13 mouse cellular contexts compared by ENCODE assay signal in the genomic region with DNA sequence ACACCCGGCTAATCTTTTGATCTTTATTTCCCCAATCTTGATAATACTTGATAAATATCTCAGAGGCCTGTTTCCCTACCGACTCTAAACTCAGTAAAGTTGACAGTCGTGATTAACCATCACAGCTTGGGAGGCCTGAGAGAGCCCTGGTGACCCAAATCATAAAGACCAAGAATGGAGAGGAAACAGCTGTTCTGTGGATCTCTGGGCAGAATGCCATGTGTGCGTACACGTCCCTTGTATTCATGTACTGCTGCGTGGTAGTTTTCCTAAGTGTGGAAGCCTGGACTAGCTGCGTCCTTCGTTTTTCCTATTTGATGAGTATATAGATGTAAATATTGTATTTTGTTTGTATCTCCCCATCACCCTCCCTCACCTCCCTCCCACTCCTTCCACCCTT. TPM values are rescaled to one million over a fixed set of nuclear protein-coding genes. Genes with fewer than 3 reads are reported as not detected.
DNase-seq lines count a peak whose midpoint lies in the region; ATAC-seq and TF ChIP-seq lines count a peak whose summit lies in the region.
"Had no signal": no experiment of that assay in that cellular context is flagged by ENCODE, and none has a peak within 500 bp of the region (broad histone marks: within the 10 kb centered on the region; RNA-seq: fewer than 3 reads in every experiment).

No protein-coding gene starts in this region.

- 72% methylated on average over 8 of the region's 8 CpGs for WGBS in hindbrain, postnatal 0 days
- 72% methylated on average over 8 of the region's 8 CpGs for WGBS in hindbrain, embryonic 16.5 days
- 43% methylated on average over 8 of the region's 8 CpGs for WGBS in stomach, embryonic 14.5 days
- 42% methylated on average over 8 of the region's 8 CpGs for WGBS in stomach, postnatal 0 days
- 79% methylated on average over 8 of the region's 8 CpGs for WGBS in liver, embryonic 12.5 days (ENCODE audit: insufficient replicate concordance)

- DNase-seq in adrenal gland, postnatal 14 days, result peak; percentile 14
- no peak for DNase-seq in adrenal gland, postnatal 36 days
- DNase-seq in hindbrain, postnatal 0 days (ENCODE audit: low spot score), result peak; percentile 40
- no peak for DNase-seq in stomach, postnatal 0 days (ENCODE audit: low spot score)
- DNase-seq in layer of hippocampus, adult 9-11 months, result no peak
- DNase-seq: midbrain, embryonic 14.5 days; thymus, postnatal 4 days had no signal

- TF ChIP-seq EP300 in stomach, postnatal 0 days (optimal IDR thresholded peaks at IDR 0.05), result no peak

- H3K9me3 ChIP-seq in hindbrain, postnatal 0 days (ENCODE audit: low read length), result no peaks in the 10 kb centered on the region
- H3K9me3 ChIP-seq in hindbrain, embryonic 16.5 days (ENCODE audit: control insufficient read depth, low read length), result no peaks in the 10 kb centered on the region
- no peaks in the 10 kb centered on the region for H3K9me3 ChIP-seq in stomach, embryonic 14.5 days (ENCODE audit: control insufficient read depth, low read depth, low read length)
- H3K9me3 ChIP-seq in stomach, postnatal 0 days (ENCODE audit: control insufficient read depth, low read length), result no peaks in the 10 kb centered on the region
- H3K9me3 ChIP-seq in liver, embryonic 12.5 days (replicated peaks), result no peaks in the 10 kb centered on the region
- H3K9me3 ChIP-seq: forebrain, embryonic 15.5 days; G1E had no signal

- no peak for ATAC-seq in hindbrain, postnatal 0 days
- ATAC-seq in hindbrain, embryonic 16.5 days, result no peak
- peak; percentile 43; the same call in 1 of the 2 replicates for ATAC-seq in stomach, embryonic 14.5 days (ENCODE audit: insufficient number of reproducible peaks, insufficient read depth, low FRiP score, low read depth)
- ATAC-seq in stomach, postnatal 0 days (ENCODE audit: low FRiP score, low TSS enrichment), result no peak
- ATAC-seq in liver, embryonic 12.5 days, result no peak
- ATAC-seq: activated CD4-positive, CD25-positive, alpha-beta regulatory T cell, adult 4 months; forebrain, embryonic 15.5 days had no signal

- H3K4me1 ChIP-seq in hindbrain, postnatal 0 days (ENCODE audit: insufficient read depth, low read length), result no peaks in the 10 kb centered on the region; the same call in 1 of the 2 replicates
- H3K4me1 ChIP-seq in hindbrain, embryonic 16.5 days (ENCODE audit: control insufficient read depth, insufficient read depth, low read depth, low read length), result no peaks in the 10 kb centered on the region; the same call in 1 of the 2 replicates
- 0 out of 2 replicates have a peak, but pooled peaks cover 8% of the 10 kb centered on the region for H3K4me1 ChIP-seq in stomach, embryonic 14.5 days (ENCODE audit: control insufficient read depth, insufficient read depth, low read length)
- no peaks in the 10 kb centered on the region for H3K4me1 ChIP-seq in stomach, postnatal 0 days (replicated peaks; ENCODE audit: control insufficient read depth, insufficient read depth)
- H3K4me1 ChIP-seq in liver, embryonic 12.5 days, result peaks cover 22% of the 10 kb centered on the region

- no peak for TF ChIP-seq CTCF in hindbrain, postnatal 0 days (IDR thresholded peaks at IDR 0.05; ENCODE audit: low read depth)
- no peak for TF ChIP-seq CTCF in stomach, postnatal 0 days (IDR thresholded peaks at IDR 0.05; ENCODE audit: low read depth)

- H3K27me3 ChIP-seq in hindbrain, postnatal 0 days (ENCODE audit: insufficient read depth, low read length), result no peaks in the 10 kb centered on the region
- no peaks in the 10 kb centered on the region for H3K27me3 ChIP-seq in hindbrain, embryonic 16.5 days (replicated peaks; ENCODE audit: control insufficient read depth, insufficient read depth, low read length)
- no peaks in the 10 kb centered on the region for H3K27me3 ChIP-seq in stomach, embryonic 14.5 days (ENCODE audit: control insufficient read depth, insufficient read depth, low read length)
- H3K27me3 ChIP-seq in stomach, postnatal 0 days (ENCODE audit: control insufficient read depth, insufficient read depth, low read length), result no peaks in the 10 kb centered on the region
- no peaks in the 10 kb centered on the region for H3K27me3 ChIP-seq in liver, embryonic 12.5 days (replicated peaks)
- H3K27me3 ChIP-seq: forebrain, embryonic 15.5 days had no signal

- H3K4me3 ChIP-seq in hindbrain, postnatal 0 days (ENCODE audit: low read length), result no peak overlapping the region
- H3K4me3 ChIP-seq in hindbrain, embryonic 16.5 days (ENCODE audit: low read length), result no peak overlapping the region
- no peak overlapping the region for H3K4me3 ChIP-seq in stomach, embryonic 14.5 days (ENCODE audit: low read depth, low read length)
- no peak overlapping the region for H3K4me3 ChIP-seq in stomach, postnatal 0 days (ENCODE audit: low read depth, low read length)
- no peak overlapping the region for H3K4me3 ChIP-seq in liver, embryonic 12.5 days
- H3K4me3 ChIP-seq: forebrain, embryonic 15.5 days had no signal

- H3K4me2 ChIP-seq in hindbrain, postnatal 0 days (ENCODE audit: low read depth, low read length), result no peak overlapping the region
- no peak overlapping the region for H3K4me2 ChIP-seq in hindbrain, embryonic 16.5 days (ENCODE audit: low read length)
- no peak overlapping the region for H3K4me2 ChIP-seq in stomach, embryonic 14.5 days (replicated peaks; ENCODE audit: low read depth, low read length)
- H3K4me2 ChIP-seq in stomach, postnatal 0 days (replicated peaks; ENCODE audit: low read depth), result no peak overlapping the region
- no peak overlapping the region for H3K4me2 ChIP-seq in liver, embryonic 12.5 days
- H3K4me2 ChIP-seq: forebrain, embryonic 15.5 days had no signal

- peaks cover 26% of the 10 kb centered on the region; the same call in 1 of the 2 replicates for H3K36me3 ChIP-seq in hindbrain, postnatal 0 days (ENCODE audit: insufficient read depth, low read length)
- H3K36me3 ChIP-seq in hindbrain, embryonic 16.5 days (ENCODE audit: control insufficient read depth, insufficient read depth, low read length), result peaks cover 16% of the 10 kb centered on the region
- peaks cover 7% of the 10 kb centered on the region; the same call in 1 of the 2 replicates for H3K36me3 ChIP-seq in stomach, embryonic 14.5 days (ENCODE audit: control insufficient read depth, insufficient read depth, low read length)
- H3K36me3 ChIP-seq in stomach, postnatal 0 days (ENCODE audit: control insufficient read depth, insufficient read depth, low read length), result no peaks in the 10 kb centered on the region
- peaks cover 17% of the 10 kb centered on the region for H3K36me3 ChIP-seq in liver, embryonic 12.5 days

- no peak overlapping the region for H3K9ac ChIP-seq in hindbrain, postnatal 0 days (replicated peaks; ENCODE audit: low read length)
- no peak overlapping the region for H3K9ac ChIP-seq in hindbrain, embryonic 16.5 days (ENCODE audit: low read depth, low read length)
- H3K9ac ChIP-seq in stomach, embryonic 14.5 days (replicated peaks; ENCODE audit: low read depth, low read length), result no peak overlapping the region
- H3K9ac ChIP-seq in stomach, postnatal 0 days (ENCODE audit: low read length), result no peak overlapping the region
- no peak overlapping the region for H3K9ac ChIP-seq in liver, embryonic 12.5 days
- H3K9ac ChIP-seq: forebrain, embryonic 15.5 days had no signal

- H3K27ac ChIP-seq in hindbrain, postnatal 0 days, result no peak overlapping the region
- no peak overlapping the region for H3K27ac ChIP-seq in hindbrain, embryonic 16.5 days (ENCODE audit: low read depth, low read length)
- no peak overlapping the region for H3K27ac ChIP-seq in stomach, embryonic 14.5 days (ENCODE audit: low read length)
- H3K27ac ChIP-seq in stomach, postnatal 0 days (replicated peaks), result no peak overlapping the region
- no peak overlapping the region for H3K27ac ChIP-seq in liver, embryonic 12.5 days

RNA-seq across cellular contexts. Expression of gene Iqck, which starts 47.7 kb away (rescaled TPM):
- total RNA-seq in adrenal gland, postnatal 14 days (2021), result 12.3 and 14.9 TPM in 2 replicates
- total RNA-seq in adrenal gland, postnatal 36 days (2021), result 10 to 100 TPM; 18.4 to 20.5 TPM
- total RNA-seq in hindbrain, postnatal 0 days (2014; rRNA removed), result 4.6 and 4.8 TPM in 2 replicates
- 4.4 and 4.9 TPM in 2 replicates for polyA plus RNA-seq in hindbrain, postnatal 0 days (2015; fragmentation: Nextera tagmentation; extraction: Ambion mirVana)
- 3.8 and 4.5 TPM in 2 replicates for polyA plus RNA-seq in hindbrain, embryonic 16.5 days (2015; fragmentation: Nextera tagmentation; extraction: Ambion mirVana)
- polyA plus RNA-seq in stomach, embryonic 14.5 days (2014; fragmentation: Nextera tagmentation; extraction: Ambion mirVana), result 2.0 and 3.3 TPM in 2 replicates
- 1.1 and 1.5 TPM in 2 replicates for polyA plus RNA-seq in stomach, postnatal 0 days (2015; fragmentation: Nextera tagmentation; extraction: Ambion mirVana)
- polyA plus RNA-seq in liver, embryonic 12.5 days (2016; fragmentation: Nextera tagmentation; extraction: Ambion mirVana), result 0.37 and 0.68 TPM in 2 replicates

RNA-seq across cellular contexts. Expression of gene Knop1, which starts 48.2 kb away (rescaled TPM):
- total RNA-seq in adrenal gland, postnatal 14 days (2021), result 52.2 and 54.9 TPM in 2 replicates
- total RNA-seq in adrenal gland, postnatal 36 days (2021), result 10 to 100 TPM; 48.6 to 68.5 TPM
- total RNA-seq in hindbrain, postnatal 0 days (2014; rRNA removed), result 30.8 and 31.9 TPM in 2 replicates
- 75.6 and 78.9 TPM in 2 replicates for polyA plus RNA-seq in hindbrain, postnatal 0 days (2015; fragmentation: Nextera tagmentation; extraction: Ambion mirVana)
- 53.2 and 59.1 TPM in 2 replicates for polyA plus RNA-seq in hindbrain, embryonic 16.5 days (2015; fragmentation: Nextera tagmentation; extraction: Ambion mirVana)
- 108 and 112 TPM in 2 replicates for polyA plus RNA-seq in stomach, embryonic 14.5 days (2014; fragmentation: Nextera tagmentation; extraction: Ambion mirVana)
- 41.7 and 51.4 TPM in 2 replicates for polyA plus RNA-seq in stomach, postnatal 0 days (2015; fragmentation: Nextera tagmentation; extraction: Ambion mirVana)
- 60.0 and 60.2 TPM in 2 replicates for polyA plus RNA-seq in liver, embryonic 12.5 days (2016; fragmentation: Nextera tagmentation; extraction: Ambion mirVana)

Comparison
In these comparisons a context has a peak if more than half of its experiments do, and no peak if none do; other contexts are left out.
1. DNase-seq: peak in adrenal gland, postnatal 14 days (single experiment) and hindbrain, postnatal 0 days (single experiment); none in adrenal gland, postnatal 36 days (0 of 2), stomach, postnatal 0 days (single experiment) and layer of hippocampus, adult 9-11 months (single experiment).